8 mouse cellular contexts compared by ENCODE assay signal in the genomic region with DNA sequence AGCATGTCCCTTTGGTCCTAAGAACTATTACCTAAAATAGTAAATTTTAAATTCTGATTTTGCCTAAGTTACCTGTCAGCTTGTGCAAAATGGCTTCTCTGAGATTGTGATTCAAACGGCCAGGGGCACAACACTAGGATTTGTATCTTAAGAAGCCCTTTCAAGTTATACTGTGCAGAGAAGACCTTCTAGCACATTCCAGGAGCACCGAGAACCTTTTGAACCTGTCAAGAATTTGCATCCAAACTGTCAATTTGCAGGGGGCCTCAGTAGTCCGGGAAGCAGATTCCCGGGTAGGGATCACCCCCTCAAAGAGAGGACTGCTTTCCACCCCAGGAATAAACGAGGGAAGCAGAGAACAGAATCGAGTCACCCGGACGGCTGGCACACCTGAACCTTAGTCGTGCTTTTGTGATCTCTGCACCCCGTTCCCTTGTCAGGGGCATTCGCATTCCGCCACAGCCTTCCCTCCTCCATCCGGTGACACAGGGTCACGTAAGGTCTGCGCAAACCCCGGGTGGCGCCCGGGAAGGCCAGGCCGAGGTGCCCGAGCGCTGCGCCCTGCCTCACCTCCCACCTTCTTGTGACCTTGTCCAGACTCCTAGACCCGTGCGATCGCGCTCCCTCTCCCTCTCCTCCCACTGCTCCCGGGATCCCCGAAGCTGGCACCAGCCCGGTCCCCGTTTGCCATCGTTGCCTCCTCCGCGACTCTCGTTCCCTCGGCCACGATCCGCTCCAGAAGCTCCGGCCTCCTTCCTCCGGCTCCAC. TPM values are rescaled to one million over a fixed set of nuclear protein-coding genes. Genes with fewer than 3 reads are reported as not detected.
DNase-seq lines count a peak whose midpoint lies in the region; ATAC-seq and TF ChIP-seq lines count a peak whose summit lies in the region.

No protein-coding gene starts in this region.

- peak overlapping the region; percentile 80 for H3K4me2 ChIP-seq in hindbrain, embryonic 15.5 days
- H3K4me2 ChIP-seq in liver, embryonic 16.5 days (ENCODE audit: low read depth, low read length) = peak overlapping the region; percentile 85

- H3K36me3 ChIP-seq in hindbrain, embryonic 15.5 days = peaks cover 4% of the 10 kb centered on the region; the same call in 1 of the 2 replicates
- no peaks in the 10 kb centered on the region for H3K36me3 ChIP-seq in liver, embryonic 16.5 days (ENCODE audit: control insufficient read depth, insufficient read depth)

- no peaks in the 10 kb centered on the region for H3K9me3 ChIP-seq in hindbrain, embryonic 15.5 days
- no peaks in the 10 kb centered on the region for H3K9me3 ChIP-seq in liver, embryonic 16.5 days (replicated peaks; ENCODE audit: control insufficient read depth, low read length)

- H3K4me1 ChIP-seq in hindbrain, embryonic 15.5 days (replicated peaks) = peaks cover 8% of the 10 kb centered on the region; the same call in 1 of the 2 replicates
- H3K4me1 ChIP-seq in liver, embryonic 16.5 days (ENCODE audit: control insufficient read depth, low read depth, low read length) = peaks cover 23% of the 10 kb centered on the region
- no peaks in the 10 kb centered on the region for H3K4me1 ChIP-seq in olfactory bulb, adult 2 months (ENCODE audit: control insufficient read depth, insufficient read depth, low read length)

- peak overlapping the region; percentile 100 for H3K27ac ChIP-seq in gastrocnemius, adult 2 months
- peak overlapping the region; percentile 95 for H3K27ac ChIP-seq in hindbrain, embryonic 15.5 days (replicated peaks)
- H3K27ac ChIP-seq in liver, embryonic 16.5 days (ENCODE audit: low read length) = peak overlapping the region; percentile 99
- peak overlapping the region; percentile 78 for H3K27ac ChIP-seq in olfactory bulb, adult 2 months (ENCODE audit: insufficient read depth, low read depth, low read length)

- H3K27me3 ChIP-seq in hindbrain, embryonic 15.5 days = no peaks in the 10 kb centered on the region
- H3K27me3 ChIP-seq in liver, embryonic 16.5 days (ENCODE audit: control insufficient read depth, insufficient read depth, low read depth, low read length) = no peaks in the 10 kb centered on the region

- TF ChIP-seq POLR2A in olfactory bulb, adult 2 months (IDR thresholded peaks at IDR 0.05; ENCODE audit: insufficient read depth, low read depth, low read length) = no peak

- no peak for TF ChIP-seq CTCF in gastrocnemius, adult 2 months (IDR thresholded peaks at IDR 0.05)
- TF ChIP-seq CTCF in olfactory bulb, adult 2 months (IDR thresholded peaks at IDR 0.05; ENCODE audit: insufficient read depth, low read depth, low read length) = no peak

- 1% methylated on average over 39 of the region's 39 CpGs for WGBS in hindbrain, embryonic 15.5 days
- under 1% methylated on average over 39 of the region's 39 CpGs for WGBS in liver, embryonic 16.5 days (ENCODE audit: insufficient replicate concordance)
- under 1% methylated on average over 39 of the region's 39 CpGs for WGBS in olfactory bulb, adult 2 months

- ATAC-seq in hindbrain, embryonic 15.5 days (ENCODE audit: low FRiP score, low read depth) = no peak; the same call in 1 of the 2 replicates
- ATAC-seq in liver, embryonic 16.5 days (ENCODE audit: low read depth) = peak; percentile 23

- peak overlapping the region; percentile 76 for H3K4me3 ChIP-seq in gastrocnemius, adult 2 months
- H3K4me3 ChIP-seq in hindbrain, embryonic 15.5 days = peak overlapping the region; percentile 86
- peak overlapping the region; percentile 89 for H3K4me3 ChIP-seq in liver, embryonic 16.5 days (ENCODE audit: low read depth, low read length)
- H3K4me3 ChIP-seq in olfactory bulb, adult 2 months (ENCODE audit: insufficient read depth, low read depth, low read length) = peak overlapping the region; percentile 66

- peak; percentile 75 for DNase-seq in gastrocnemius, adult 2 months
- DNase-seq in gastrocnemius, postnatal 25 days = no peak
- DNase-seq in CD4-positive helper T cell, adult 2 months (ENCODE audit: low read depth, low spot score) = peak; percentile 70
- DNase-seq in embryo, embryonic 10.5 days (ENCODE audit: low spot score) = peak; percentile 42
- no peak for DNase-seq in right cerebral cortex, postnatal 14 days

- intact Hi-C loops in gastrocnemius, adult 2 months (cut with DNase I) = loop anchor here (10.0 kb wide), 1 partner anchor 438 kb away; the partner anchor contains the start of gene Ano10

- H3K9ac ChIP-seq in hindbrain, embryonic 15.5 days = peak overlapping the region; percentile 86
- H3K9ac ChIP-seq in liver, embryonic 16.5 days (ENCODE audit: low read depth, low read length) = peak overlapping the region; percentile 94

RNA-seq across cellular contexts. Expression of gene Higd1a, which starts 1.3 kb away (rescaled TPM):
- 100 to 1,000 TPM in 1 of 2 experiments, 10 to 100 TPM in 1; 89.1 to 111 TPM for total RNA-seq in gastrocnemius, adult 2 months (2021)
- total RNA-seq in gastrocnemius, postnatal 25 days (2021) = 100 to 1,000 TPM; 110 to 115 TPM
- 157 and 160 TPM in 2 replicates for polyA plus RNA-seq in hindbrain, embryonic 15.5 days (2015; fragmentation: Nextera tagmentation; extraction: Ambion mirVana)
- polyA plus RNA-seq in liver, embryonic 16.5 days (2015; fragmentation: Nextera tagmentation; extraction: Ambion mirVana) = 114 and 136 TPM in 2 replicates
- not detected in 2 replicates for polyA plus RNA-seq in olfactory bulb, adult 2 months (2012; ENCODE audit: insufficient read depth, insufficient read length, low replicate concordance, missing spikeins)

RNA-seq across cellular contexts. Expression of gene Ccdc13, which starts 17.6 kb away (rescaled TPM):
- under 1 TPM in 1 of 2 experiments, not detected in 1; 0.23 TPM for total RNA-seq in gastrocnemius, adult 2 months (2021)
- total RNA-seq in gastrocnemius, postnatal 25 days (2021) = under 1 TPM; 0.32 to 0.46 TPM
- polyA plus RNA-seq in hindbrain, embryonic 15.5 days (2015; fragmentation: Nextera tagmentation; extraction: Ambion mirVana) = 3.2 and 3.5 TPM in 2 replicates
- 0.07 TPM in 1 of 2 replicates, not detected in the other for polyA plus RNA-seq in liver, embryonic 16.5 days (2015; fragmentation: Nextera tagmentation; extraction: Ambion mirVana)
- polyA plus RNA-seq in olfactory bulb, adult 2 months (2012; ENCODE audit: insufficient read depth, insufficient read length, low replicate concordance, missing spikeins) = not detected in 2 replicates

RNA-seq across cellular contexts. Expression of gene Ackr2, which starts 41.3 kb away (rescaled TPM):
- total RNA-seq in gastrocnemius, adult 2 months (2021) = 1 to 10 TPM; 1.2 to 3.6 TPM
- total RNA-seq in gastrocnemius, postnatal 25 days (2021) = 1 to 10 TPM; 1.9 to 2.0 TPM
- 2.9 and 3.0 TPM in 2 replicates for polyA plus RNA-seq in hindbrain, embryonic 15.5 days (2015; fragmentation: Nextera tagmentation; extraction: Ambion mirVana)
- polyA plus RNA-seq in liver, embryonic 16.5 days (2015; fragmentation: Nextera tagmentation; extraction: Ambion mirVana) = 0.43 and 0.72 TPM in 2 replicates
- polyA plus RNA-seq in olfactory bulb, adult 2 months (2012; ENCODE audit: insufficient read depth, insufficient read length, low replicate concordance, missing spikeins) = not detected in 2 replicates

RNA-seq across cellular contexts. Expression of gene Cyp8b1, which starts 59.3 kb away (rescaled TPM):
- not detected for total RNA-seq in gastrocnemius, adult 2 months (2021)
- total RNA-seq in gastrocnemius, postnatal 25 days (2021) = not detected
- not detected in 2 replicates for polyA plus RNA-seq in hindbrain, embryonic 15.5 days (2015; fragmentation: Nextera tagmentation; extraction: Ambion mirVana)
- polyA plus RNA-seq in liver, embryonic 16.5 days (2015; fragmentation: Nextera tagmentation; extraction: Ambion mirVana) = 13.0 and 19.0 TPM in 2 replicates
- not detected in 2 replicates for polyA plus RNA-seq in olfactory bulb, adult 2 months (2012; ENCODE audit: insufficient read depth, insufficient read length, low replicate concordance, missing spikeins)

Comparison
In these comparisons a context has a peak if more than half of its experiments do, and no peak if none do; other contexts are left out.
1. DNase-seq: peak in gastrocnemius, adult 2 months (single experiment), CD4-positive helper T cell, adult 2 months (single experiment) and embryo, embryonic 10.5 days (single experiment); none in gastrocnemius, postnatal 25 days (single experiment) and right cerebral cortex, postnatal 14 days (single experiment).
2. Peak in every context shown above with its lines, with median percentiles within 50 percentile points of each other: H3K27ac ChIP-seq and H3K4me3 ChIP-seq.